Mouse (Mus musculus): ENCODE results near the gene Setdb1.

- TF ChIP-seq HCFC1 (IDR thresholded peaks at IDR 0.05; ENCODE audit: borderline replicate concordance, insufficient read depth, low read length) (no peak), ZNF384 (IDR thresholded peaks at IDR 0.05; ENCODE audit: low read depth, low read length) (no peak), MAFK (IDR thresholded peaks at IDR 0.05; ENCODE audit: insufficient read depth, low read depth, low read length) (no peak), ZC3H11A (IDR thresholded peaks at IDR 0.05; ENCODE audit: borderline replicate concordance, low read depth, low read length) (no peak)
Measured at GRCm38 (mm10) chr3:95314486-95315093, 42.4 kb downstream of the Setdb1 start, which contains the start of gene Cers2.

Data from ES-E14 (cell line).